Comparison of ENCODE assay signal across 7 mouse cellular contexts in genomic region chr17:21845545-21846321, GRCm38 (mm10). TPM values are rescaled to one million over a fixed set of nuclear protein-coding genes. Genes with fewer than 3 reads are reported as not detected.
DNase-seq lines count a peak whose midpoint lies in the region; ATAC-seq lines count a peak whose summit lies in the region.

Gene Zfp820, minus strand, starts transcription at chr17:21845772.

- ATAC-seq in megakaryocyte progenitor cell, adult 5-6 weeks (replicated peaks; ENCODE audit: poor library complexity), result peak; percentile 92

- intact Hi-C loops in gastrocnemius, postnatal 14 days (cut with DNase I; ENCODE audit: low total_unique reads), result no loop called here
- intact Hi-C loops in left cerebral cortex, postnatal 14 days (cut with DNase I), result no loop called here

- DNase-seq in adipocyte (ENCODE audit: low spot score), result peak; percentile 69
- peak; percentile 95 for DNase-seq in embryo, embryonic 10 days (ENCODE audit: low spot score)
- DNase-seq in gastrocnemius, postnatal 14 days, result peak; percentile 16
- DNase-seq in hindlimb bud, embryonic 11.5 days (ENCODE audit: extremely low spot score, low read depth, low spot score), result peak; percentile 99
- peak; percentile 37 to 62 for DNase-seq in left cerebral cortex, postnatal 14 days (ENCODE audit: low spot score in 2 of 2)
- DNase-seq in right cerebral cortex, postnatal 36 days (ENCODE audit: low spot score in 2 of 2), result peak; percentile 2 to 5

RNA-seq across cellular contexts. Expression of gene Zfp820, which starts in this region (rescaled TPM):
- total RNA-seq in gastrocnemius, postnatal 14 days (2021), result 1 to 10 TPM in 1 of 2 experiments, under 1 TPM in 1; 0.95 to 1.3 TPM
- total RNA-seq in left cerebral cortex, postnatal 14 days (2021), result under 1 TPM; 0.55 to 0.97 TPM
- 4.2 and 9.2 TPM in 2 replicates for total RNA-seq in megakaryocyte progenitor cell, adult 5-6 weeks (2015)
- total RNA-seq in megakaryocyte progenitor cell, adult 5-6 weeks (2017), result 2.5 and 3.9 TPM in 2 replicates

Comparison
In these comparisons a context has a peak if more than half of its experiments do, and no peak if none do; other contexts are left out.
1. Peak in every context shown above with its lines: DNase-seq and ATAC-seq.
2. Peak in DNase-seq in left cerebral cortex, postnatal 14 days; RNA of the gene not detected or under 1 TPM.
3. DNase-seq: peak in every context shown above with its lines; median percentile 99 in hindlimb bud, embryonic 11.5 days; 95 in embryo, embryonic 10 days; 69 in adipocyte; 50 in left cerebral cortex, postnatal 14 days; 16 in gastrocnemius, postnatal 14 days; 4 in right cerebral cortex, postnatal 36 days.